Mouse (Mus musculus) heart, embryonic 12.5 days (tissue): ENCODE measurements around the gene Oser1. TPM values are rescaled to one million over a fixed set of nuclear protein-coding genes. Genes with fewer than 3 reads are reported as not detected.
A peak's percentile ranks its signal among the peaks of the same experiment; 100 is the strongest.

Experiments used
- ATAC-seq: fragments of 200-750 bp; cut with Nextera tagmentation; 2 replicates; pipeline ENCODE4 v1.8.0; 2017; ENCODE audit warnings: moderate TSS enrichment, moderate library complexity; ENCODE audit not compliant: insufficient number of reproducible peaks, low FRiP score
- H3K27ac ChIP-seq: fragments of 300-500 bp; sonication (generic); 2 replicates; pipeline ENCODE4 v1.5.1; 2016; ENCODE audit warnings: mild to moderate bottlenecking, moderate library complexity; ENCODE audit not compliant: poor library complexity, severe bottlenecking
- H3K27me3 ChIP-seq: fragments of 300-500 bp; sonication (generic); replicated peaks from 2 replicates; pipeline ENCODE4 v1.6.1; 2016; ENCODE audit warnings: mild to moderate bottlenecking, moderate library complexity
- H3K36me3 ChIP-seq: fragments of 300-500 bp; sonication (generic); 2 replicates; pipeline ENCODE4 v1.6.1; 2016; ENCODE audit warnings: mild to moderate bottlenecking, moderate library complexity
- H3K4me1 ChIP-seq: fragments of 300-500 bp; sonication (generic); replicated peaks from 2 replicates; pipeline ENCODE4 v1.6.1; 2016; ENCODE audit warnings: mild to moderate bottlenecking
- H3K4me2 ChIP-seq: fragments of 300-500 bp; sonication (generic); 2 replicates; pipeline ENCODE4 v1.6.1; 2016; ENCODE audit warnings: mild to moderate bottlenecking, moderate library complexity
- H3K4me3 ChIP-seq: fragments of 300-500 bp; sonication (generic); 2 replicates; pipeline ENCODE4 v1.5.1; 2016; ENCODE audit warnings: mild to moderate bottlenecking
- H3K9ac ChIP-seq: fragments of 300-500 bp; sonication (generic); 2 replicates; pipeline ENCODE4 v1.6.1; 2016; ENCODE audit warnings: mild to moderate bottlenecking, moderate library complexity
- H3K9me3 ChIP-seq: fragments of 300-500 bp; sonication (generic); replicated peaks from 2 replicates; pipeline ENCODE4 v1.6.1; 2016; ENCODE audit warnings: mild to moderate bottlenecking, moderate library complexity
- WGBS: fragments of 180-500 bp; shearing (Covaris S2); methylation state at CpG from one replicate; pipeline ENCODE4 v1.1.7; 2016; 5-methylcytosine and 5-hydroxymethylcytosine counted together
- polyA plus RNA-seq: library from polyadenylated mRNA; unstranded; fragments of >200 nt; fragmentation: Nextera tagmentation; extraction: Ambion mirVana; gene quantifications from 2 replicates; pipeline ENCODE4 v1.2.1, GENCODE M21; 2016

Gene Oser1
- polyA plus RNA-seq, 1 experiment from 2014 or later, result 55.3 TPM

- no peak overlapping the region for H3K4me3 ChIP-seq
- H3K4me1 ChIP-seq, result peaks cover 2% of the 10 kb centered on the region
- no peak for ATAC-seq
- H3K27me3 ChIP-seq, result peaks cover 48% of the 10 kb centered on the region
- H3K9ac ChIP-seq, result no peak overlapping the region
- WGBS, result 53% methylated on average over 6 of the region's 6 CpGs
- H3K27ac ChIP-seq, result no peak overlapping the region
- H3K36me3 ChIP-seq, result no peaks in the 10 kb centered on the region
- no peak overlapping the region for H3K4me2 ChIP-seq
- H3K9me3 ChIP-seq, result no peaks in the 10 kb centered on the region
Measured at GRCm38 (mm10) chr2:163443543-163443942, 19.0 kb upstream of the Oser1 start.

GRCm38 (mm10) chr2:163439488-163439887 lies 15.0 kb upstream of the Oser1 start:
- H3K27ac ChIP-seq, result no peak overlapping the region
- H3K27me3 ChIP-seq, result peaks cover 50% of the 10 kb centered on the region
- H3K4me2 ChIP-seq, result no peak overlapping the region
- peaks cover 7% of the 10 kb centered on the region for H3K4me1 ChIP-seq
- H3K4me3 ChIP-seq, result no peak overlapping the region
- H3K9ac ChIP-seq, result no peak overlapping the region
- 64% methylated on average over 1 of the region's 1 CpGs for WGBS
- H3K9me3 ChIP-seq, result no peaks in the 10 kb centered on the region
- no peak for ATAC-seq
- no peaks in the 10 kb centered on the region for H3K36me3 ChIP-seq

DNA sequence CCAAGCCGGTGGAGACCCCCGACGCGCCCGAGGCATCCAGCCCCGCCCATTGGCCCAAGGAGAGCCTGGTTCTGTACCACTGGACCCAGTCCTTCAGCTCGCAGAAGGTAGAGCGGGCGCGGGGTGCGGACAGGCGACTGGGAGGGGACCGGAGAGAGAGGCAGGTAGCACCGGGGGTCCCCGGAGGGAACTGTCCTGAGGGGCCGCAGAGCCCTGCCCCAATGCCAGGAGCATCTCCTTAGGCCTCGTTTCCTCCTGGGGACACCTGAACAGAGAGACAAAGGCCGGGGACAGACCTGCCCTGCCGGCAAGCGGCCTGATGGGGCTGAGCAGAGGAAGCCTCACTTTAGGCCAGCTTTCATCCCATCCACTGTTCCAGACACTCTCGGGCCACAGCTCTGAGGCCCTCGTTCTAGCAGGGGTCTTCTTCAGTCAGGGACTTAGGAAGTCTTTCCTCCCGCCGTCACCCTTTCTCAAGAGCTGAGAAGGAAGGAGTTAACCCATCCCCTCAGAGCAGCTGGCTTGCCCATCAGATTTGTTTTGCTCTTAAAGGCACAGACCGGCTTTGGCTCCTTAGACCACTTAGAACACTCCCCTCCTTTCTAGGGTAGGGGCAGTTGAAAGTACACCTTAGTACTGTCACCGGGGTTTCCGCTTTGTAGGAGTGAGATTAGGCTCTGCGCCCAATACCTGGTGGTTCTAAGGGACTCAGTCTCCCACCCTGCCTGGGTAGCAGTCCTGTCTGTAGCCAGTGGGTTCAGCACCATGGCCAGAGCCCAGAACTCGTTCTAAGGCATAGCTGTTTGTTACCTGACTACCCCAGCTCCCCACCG lies 14.3 kb upstream of the Oser1 start:
- peaks cover 7% of the 10 kb centered on the region for H3K4me1 ChIP-seq
- H3K4me3 ChIP-seq, result peak overlapping the region; percentile 34
- no peak overlapping the region for H3K27ac ChIP-seq
- H3K4me2 ChIP-seq, result peak overlapping the region; percentile 65
- H3K9ac ChIP-seq, result no peak overlapping the region
- 1% methylated on average over 30 of the region's 30 CpGs for WGBS
- H3K27me3 ChIP-seq, result peaks cover 49% of the 10 kb centered on the region
- H3K9me3 ChIP-seq, result no peaks in the 10 kb centered on the region
- ATAC-seq, result 0 out of 2 replicates have a peak, but pooled peaks have one; percentile 45
- H3K36me3 ChIP-seq, result no peaks in the 10 kb centered on the region

DNA sequence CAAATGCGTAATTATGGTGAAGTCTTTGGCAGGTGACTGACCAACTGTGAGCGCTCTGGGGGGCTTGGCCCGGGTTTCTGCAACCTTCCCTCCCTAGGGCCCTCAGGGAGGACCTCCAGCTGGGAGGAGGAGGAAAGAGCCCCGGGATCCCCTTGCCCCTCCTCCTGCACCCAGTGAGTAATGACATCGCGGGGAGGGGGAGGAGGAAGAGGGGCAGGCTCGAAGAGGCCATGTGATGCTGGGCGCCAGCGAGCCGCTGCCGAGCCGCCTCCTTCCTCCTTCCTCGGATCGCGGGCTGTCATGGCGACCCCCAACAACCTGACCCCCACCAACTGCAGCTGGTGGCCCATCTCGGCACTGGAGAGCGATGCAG lies 13.7 kb upstream of the Oser1 start, which contains the start of gene Gdap1l1:
Gene Gdap1l1, plus strand, starts transcription at position 231 of the 373 bp plus-strand sequence.
- peak within 1 kb of the TSS; percentile 34 for H3K4me3 ChIP-seq
- under 1% methylated on average over 18 of the region's 18 CpGs for WGBS
- ATAC-seq, result no peak

DNA sequence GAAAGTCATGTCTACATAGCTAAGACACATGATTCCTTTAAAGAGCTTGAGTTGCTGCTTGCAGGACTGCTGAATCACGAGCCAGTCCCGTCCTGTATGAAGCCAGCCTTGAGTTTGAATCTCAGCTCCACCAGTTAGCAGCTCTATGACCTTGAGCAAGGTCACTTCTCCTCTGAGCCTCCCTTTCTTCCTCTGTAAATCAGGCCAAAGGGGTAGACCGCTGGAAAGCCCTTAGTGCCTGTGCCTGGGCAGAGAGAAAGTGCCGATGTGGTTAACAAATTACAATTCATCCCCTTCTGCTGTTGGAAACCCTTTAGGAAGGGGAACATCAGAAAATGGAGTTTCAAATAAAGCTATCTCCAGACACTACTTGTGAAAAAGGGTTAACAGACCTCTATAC lies 13.3 kb upstream of the Oser1 start:
- Histone ChIP-seq H3K36me3 (no peaks in the 10 kb centered on the region), H3K27me3 (peaks cover 43% of the 10 kb centered on the region), H3K27ac (no peak overlapping the region), H3K4me2 (peak overlapping the region; percentile 65), H3K4me1 (peaks cover 7% of the 10 kb centered on the region), H3K9me3 (no peaks in the 10 kb centered on the region), H3K4me3 (peak overlapping the region; percentile 34; the same call in 1 of the 2 replicates), H3K9ac (no peak overlapping the region)
- 38% methylated on average over 4 of the region's 4 CpGs for WGBS
- ATAC-seq, result no peak

More for the DNA sequence above, 13.7 kb upstream of the Oser1 start, which contains the start of gene Gdap1l1:
- H3K9ac ChIP-seq, result no peak within 1 kb of the TSS
- H3K9me3 ChIP-seq, result no peaks in the 10 kb centered on the region
- no peaks in the 10 kb centered on the region for H3K36me3 ChIP-seq
- peak within 1 kb of the TSS; percentile 65 for H3K4me2 ChIP-seq
- no peak within 1 kb of the TSS for H3K27ac ChIP-seq
- H3K4me1 ChIP-seq, result peaks cover 7% of the 10 kb centered on the region
- H3K27me3 ChIP-seq, result peaks cover 43% of the 10 kb centered on the region

- H3K9me3 ChIP-seq, result no peaks in the 10 kb centered on the region
- H3K9ac ChIP-seq, result no peak overlapping the region
- H3K4me2 ChIP-seq, result no peak overlapping the region
- ATAC-seq, result no peak; the same call in 1 of the 2 replicates
- H3K4me3 ChIP-seq, result no peak overlapping the region
- no peaks in the 10 kb centered on the region for H3K36me3 ChIP-seq
- H3K27ac ChIP-seq, result no peak overlapping the region
- peaks cover 25% of the 10 kb centered on the region for H3K27me3 ChIP-seq
- WGBS, result 18% methylated on average over 4 of the region's 4 CpGs
- peaks cover 7% of the 10 kb centered on the region for H3K4me1 ChIP-seq
Measured at GRCm38 (mm10) chr2:163433971-163434370, 9.5 kb upstream of the Oser1 start.

GRCm38 (mm10) chr2:163431289-163431688 lies 6.8 kb upstream of the Oser1 start:
- H3K36me3 ChIP-seq, result no peaks in the 10 kb centered on the region
- WGBS, result 79% methylated on average over 9 of the region's 9 CpGs
- H3K4me3 ChIP-seq, result no peak overlapping the region
- no peaks in the 10 kb centered on the region for H3K9me3 ChIP-seq
- H3K27me3 ChIP-seq, result peaks cover 5% of the 10 kb centered on the region; the same call in 1 of the 2 replicates
- H3K9ac ChIP-seq, result no peak overlapping the region
- ATAC-seq, result no peak
- no peaks in the 10 kb centered on the region for H3K4me1 ChIP-seq
- H3K4me2 ChIP-seq, result no peak overlapping the region
- H3K27ac ChIP-seq, result no peak overlapping the region

- no peak overlapping the region for H3K4me2 ChIP-seq
- no peaks in the 10 kb centered on the region for H3K36me3 ChIP-seq
- no peaks in the 10 kb centered on the region for H3K4me1 ChIP-seq
- H3K4me3 ChIP-seq, result no peak overlapping the region
- no peak overlapping the region for H3K9ac ChIP-seq
- no peaks in the 10 kb centered on the region for H3K9me3 ChIP-seq
- 32% methylated on average over 4 of the region's 4 CpGs for WGBS
- H3K27ac ChIP-seq, result no peak overlapping the region
- ATAC-seq, result no peak
- H3K27me3 ChIP-seq, result peaks cover 5% of the 10 kb centered on the region; the same call in 1 of the 2 replicates
Measured at GRCm38 (mm10) chr2:163428346-163429011, 4.0 kb upstream of the Oser1 start.

DNA sequence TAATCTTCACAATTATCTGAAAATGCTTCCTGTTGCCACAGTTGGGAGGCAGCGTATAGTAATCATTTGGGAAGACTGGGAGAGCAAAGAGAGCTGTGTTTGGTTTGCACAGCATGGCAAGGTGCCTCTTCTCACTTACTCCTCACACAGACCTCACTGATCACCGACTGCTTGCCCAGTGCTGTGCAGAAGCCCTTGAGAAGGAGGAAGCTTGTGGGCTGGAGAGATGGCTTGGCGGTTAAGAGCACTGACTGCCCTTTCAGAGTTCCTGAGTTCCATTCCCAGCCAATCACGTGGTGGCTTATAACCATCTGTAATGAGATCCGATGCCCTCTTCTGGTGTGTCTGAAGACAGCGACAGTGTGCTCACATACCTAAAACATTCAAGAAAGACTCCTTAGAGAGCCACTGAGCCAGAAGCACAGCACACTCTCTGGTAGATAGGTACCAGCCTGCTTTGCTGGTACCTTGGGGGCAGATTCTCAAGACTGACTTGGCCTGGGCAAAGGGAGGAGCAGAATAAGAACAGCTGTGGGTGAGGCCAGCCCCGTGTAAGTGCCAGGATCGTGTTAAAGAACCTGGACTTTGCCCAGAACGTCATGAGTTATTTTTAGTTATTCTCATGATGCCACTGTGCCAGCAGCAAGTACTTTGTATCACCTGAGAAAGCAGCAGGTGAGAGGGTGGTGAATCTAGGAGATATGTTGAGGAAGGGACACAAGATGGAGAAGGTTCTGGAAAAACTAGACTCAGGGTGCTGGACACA lies 1.4 kb downstream of the Oser1 start:
- no peak for ATAC-seq
- H3K36me3 ChIP-seq, result no peaks in the 10 kb centered on the region; the same call in 1 of the 2 replicates
- H3K4me1 ChIP-seq, result peaks cover 15% of the 10 kb centered on the region
- H3K4me2 ChIP-seq, result no peak overlapping the region
- 0 out of 2 replicates have a peak overlapping the region, but pooled peaks have one; percentile 0 for H3K9ac ChIP-seq
- no peak overlapping the region for H3K4me3 ChIP-seq
- no peaks in the 10 kb centered on the region for H3K9me3 ChIP-seq
- H3K27me3 ChIP-seq, result no peaks in the 10 kb centered on the region
- WGBS, result 72% methylated on average over 9 of the region's 9 CpGs
- H3K27ac ChIP-seq, result no peak overlapping the region

- H3K9ac ChIP-seq, result peak overlapping the region; percentile 82
- ATAC-seq, result no peak
Measured at GRCm38 (mm10) chr2:163420366-163420886, 4.1 kb downstream of the Oser1 start.

More at GRCm38 (mm10) chr2:163420366-163420886, 4.1 kb downstream of the Oser1 start:
- peaks cover 30% of the 10 kb centered on the region for H3K4me1 ChIP-seq
- no peaks in the 10 kb centered on the region; the same call in 1 of the 2 replicates for H3K36me3 ChIP-seq
- 16% methylated on average over 10 of the region's 10 CpGs for WGBS
- H3K27me3 ChIP-seq, result no peaks in the 10 kb centered on the region
- H3K9me3 ChIP-seq, result no peaks in the 10 kb centered on the region
- peak overlapping the region; percentile 78 for H3K4me2 ChIP-seq
- H3K4me3 ChIP-seq, result peak overlapping the region; percentile 100
- peak overlapping the region; percentile 88 for H3K27ac ChIP-seq
